Mouse (Mus musculus) forebrain, embryonic 10.5 days (tissue): Measurements from ENCODE around the gene Actr6. TPM values are rescaled to one million over a fixed set of nuclear protein-coding genes. Genes with fewer than 3 reads are reported as not detected.

Source experiments
- DNase-seq: peaks from one replicate; pipeline ENCODE4 v3.0.0-alpha.2; 2017; ENCODE audit warnings: low spot score; ENCODE audit errors: extremely low spot score
- H3K27ac ChIP-seq: fragments of 300-500 bp; sonication (generic); 2 replicates; pipeline ENCODE4 v1.5.1; 2016; ENCODE audit warnings: mild to moderate bottlenecking
- H3K27me3 ChIP-seq: fragments of 300-500 bp; sonication (generic); 2 replicates; pipeline ENCODE4 v1.6.1; 2016; ENCODE audit warnings: mild to moderate bottlenecking; ENCODE audit not compliant: poor library complexity, severe bottlenecking
- H3K36me3 ChIP-seq: fragments of 300-500 bp; sonication (generic); replicated peaks from 2 replicates; pipeline ENCODE4 v1.6.1; 2016; ENCODE audit warnings: mild to moderate bottlenecking, moderate library complexity
- H3K4me1 ChIP-seq: fragments of 300-500 bp; sonication (generic); 2 replicates; pipeline ENCODE4 v1.6.1; 2016
- H3K4me3 ChIP-seq: fragments of 300-500 bp; sonication (generic); 2 replicates; pipeline ENCODE4 v1.5.1; 2016; ENCODE audit warnings: mild to moderate bottlenecking, moderate library complexity
- H3K9me3 ChIP-seq: fragments of 300-500 bp; sonication (generic); 2 replicates; pipeline ENCODE4 v1.6.1; 2016; ENCODE audit warnings: mild to moderate bottlenecking, moderate library complexity
- WGBS: fragments of 180-500 bp; shearing (Covaris S2); methylation state at CpG from one replicate; pipeline ENCODE4 v1.1.7; 2016; 5-methylcytosine and 5-hydroxymethylcytosine counted together
- polyA plus RNA-seq: library from polyadenylated mRNA; unstranded; fragments of >200 nt; fragmentation: Nextera tagmentation; extraction: Ambion mirVana; gene quantifications from 2 replicates; pipeline ENCODE4 v1.2.1, GENCODE M21; 2016

Actr6 gene
- polyA plus RNA-seq, 1 experiment from 2014 or later = 37.5 TPM

DNA sequence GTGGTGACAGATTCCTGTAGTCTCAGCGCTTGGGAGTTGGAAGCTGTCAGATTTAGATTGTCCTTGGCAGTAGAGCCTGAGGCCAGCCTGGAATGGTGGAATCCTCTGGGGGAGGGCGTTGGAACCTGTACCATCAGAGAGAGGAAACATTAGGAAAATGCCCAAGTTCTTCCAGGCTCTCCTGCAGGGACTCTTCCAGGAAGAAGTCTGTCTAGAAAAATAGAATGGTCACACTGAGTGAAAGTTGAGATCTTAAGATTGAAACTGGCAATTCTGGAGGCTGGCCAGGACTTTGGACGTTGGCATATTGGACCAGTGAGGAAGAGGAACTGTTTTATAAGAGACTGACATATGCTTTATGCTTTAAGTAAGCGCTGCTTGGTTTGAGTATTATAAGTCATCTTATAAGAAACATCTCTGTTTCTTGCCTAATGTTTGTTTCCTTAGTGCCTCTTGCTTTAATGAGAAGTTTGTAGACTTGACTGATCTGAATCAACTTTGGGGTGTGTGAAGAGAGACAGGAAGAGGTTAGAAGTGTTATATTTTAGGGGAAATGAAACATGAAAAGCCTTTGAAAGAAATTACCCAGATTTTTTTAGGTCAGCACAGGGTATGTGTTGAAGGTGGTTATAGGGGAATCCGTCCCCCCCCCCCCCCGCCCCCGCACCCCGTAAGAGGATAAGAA, 15.3 kb upstream of the Actr6 start:
- peaks cover 6% of the 10 kb centered on the region; the same call in 1 of the 2 replicates for H3K36me3 ChIP-seq
- 94% methylated on average over 8 of the region's 8 CpGs for WGBS
- no peak for DNase-seq
- peaks cover 20% of the 10 kb centered on the region for H3K4me1 ChIP-seq
- H3K9me3 ChIP-seq = no peaks in the 10 kb centered on the region
- no peaks in the 10 kb centered on the region for H3K27me3 ChIP-seq
- H3K27ac ChIP-seq = no peak overlapping the region
- no peak overlapping the region for H3K4me3 ChIP-seq

DNA sequence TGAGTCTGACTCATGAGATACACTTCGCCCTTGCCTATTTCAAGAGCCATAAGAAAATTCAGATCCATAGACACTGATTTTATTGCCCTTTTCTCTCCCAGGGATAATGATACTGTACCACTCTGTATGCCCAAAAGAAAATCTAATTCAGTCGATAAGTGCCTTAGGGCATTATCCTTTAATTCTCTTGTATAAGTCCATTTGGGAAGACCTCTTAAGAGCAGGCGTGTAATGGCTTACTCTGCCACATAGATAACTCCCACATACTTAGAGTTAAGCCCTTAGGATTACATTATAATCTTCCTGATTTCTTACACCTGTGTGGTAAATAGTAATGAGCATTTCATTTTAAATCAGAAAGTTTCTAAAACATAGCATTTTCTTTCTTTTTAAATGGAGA, 14.5 kb upstream of the Actr6 start:
- DNase-seq = no peak
- peaks cover 20% of the 10 kb centered on the region for H3K4me1 ChIP-seq
- WGBS = 91% methylated on average over 3 of the region's 3 CpGs

DNA sequence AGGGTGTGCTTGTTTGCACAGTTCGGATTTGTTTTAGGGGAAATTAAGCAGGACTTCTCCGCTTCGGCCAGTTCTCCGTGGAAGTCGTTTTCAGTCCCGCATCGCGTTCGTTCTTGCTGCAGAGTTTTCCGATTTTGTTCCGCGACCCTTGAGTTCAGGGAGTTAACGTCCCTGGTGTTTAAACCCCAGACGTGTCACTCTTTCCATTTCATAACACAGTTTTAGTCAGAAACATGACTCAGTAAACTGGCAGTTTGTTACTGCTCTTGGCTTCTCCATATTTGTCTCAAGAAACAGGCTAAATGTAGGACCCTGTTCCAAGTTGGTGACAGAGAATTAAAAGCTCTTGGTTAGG, 13.5 kb upstream of the Actr6 start:
- under 1% methylated on average over 14 of the region's 14 CpGs for WGBS
- peaks cover 6% of the 10 kb centered on the region; the same call in 1 of the 2 replicates for H3K36me3 ChIP-seq

More for the DNA sequence above, 14.5 kb upstream of the Actr6 start:
- Histone ChIP-seq H3K9me3 (no peaks in the 10 kb centered on the region), H3K27me3 (no peaks in the 10 kb centered on the region), H3K4me3 (no peak overlapping the region; the same call in 1 of the 2 replicates), H3K36me3 (peaks cover 6% of the 10 kb centered on the region; the same call in 1 of the 2 replicates), H3K27ac (no peak overlapping the region)

DNA sequence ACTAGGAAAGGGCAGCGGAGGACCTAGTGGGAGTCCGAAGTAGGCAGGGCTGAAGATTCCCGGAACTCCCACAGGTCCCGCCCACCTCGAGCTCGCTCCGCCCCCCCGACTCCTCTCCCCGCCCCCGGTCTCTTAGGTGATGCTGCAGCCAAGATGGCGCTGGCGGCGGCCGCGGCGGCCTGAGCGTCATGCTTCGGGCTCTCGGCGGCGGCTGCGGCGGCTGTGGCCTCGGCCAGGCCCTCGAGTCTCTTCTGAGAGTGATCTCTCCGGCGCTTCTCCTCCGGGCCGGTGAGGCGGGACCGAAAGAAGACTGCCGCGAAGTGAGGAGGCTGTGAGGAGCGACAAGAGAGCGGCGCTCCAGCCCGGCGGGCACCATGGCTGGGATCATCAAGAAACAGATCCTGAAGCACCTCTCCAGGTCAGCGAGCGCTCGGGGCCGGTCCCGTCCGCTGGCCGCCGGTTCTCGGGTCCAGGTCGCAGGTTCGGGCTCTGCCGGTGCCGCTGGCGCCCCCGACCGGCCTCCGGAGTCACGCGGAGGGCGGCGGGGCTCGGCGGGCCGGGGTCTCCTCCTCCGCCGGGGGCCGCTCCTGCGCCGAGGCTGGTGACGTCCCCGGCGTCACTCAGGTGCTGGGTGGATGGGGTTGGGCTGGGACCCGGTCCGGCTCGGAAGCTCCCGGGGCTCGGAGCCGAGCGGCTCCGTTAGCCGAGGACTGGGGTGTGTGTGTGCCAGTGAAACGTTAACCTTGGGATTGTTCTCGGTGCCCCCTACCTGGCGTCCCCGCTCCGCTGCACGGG, 13.0 kb upstream of the Actr6 start, which contains the start of gene Uhrf1bp1l:
Gene Uhrf1bp1l (plus strand): TSS at position 121 of the 795 bp plus-strand sequence.
- peaks cover 20% of the 10 kb centered on the region for H3K4me1 ChIP-seq
- peaks cover 6% of the 10 kb centered on the region; the same call in 1 of the 2 replicates for H3K36me3 ChIP-seq
- under 1% methylated on average over 85 of the region's 85 CpGs for WGBS
- no peaks in the 10 kb centered on the region for H3K27me3 ChIP-seq
- H3K27ac ChIP-seq = peak within 1 kb of the TSS; percentile 97
- peak within 1 kb of the TSS; percentile 94 for H3K4me3 ChIP-seq
- no peaks in the 10 kb centered on the region for H3K9me3 ChIP-seq
- peak; percentile 91 for DNase-seq

More for the DNA sequence above, 13.5 kb upstream of the Actr6 start:
- no peaks in the 10 kb centered on the region for H3K9me3 ChIP-seq
- no peaks in the 10 kb centered on the region for H3K27me3 ChIP-seq
- peaks cover 20% of the 10 kb centered on the region for H3K4me1 ChIP-seq
- H3K4me3 ChIP-seq = peak overlapping the region; percentile 94
- H3K27ac ChIP-seq = peak overlapping the region; percentile 97
- DNase-seq = no peak

DNA sequence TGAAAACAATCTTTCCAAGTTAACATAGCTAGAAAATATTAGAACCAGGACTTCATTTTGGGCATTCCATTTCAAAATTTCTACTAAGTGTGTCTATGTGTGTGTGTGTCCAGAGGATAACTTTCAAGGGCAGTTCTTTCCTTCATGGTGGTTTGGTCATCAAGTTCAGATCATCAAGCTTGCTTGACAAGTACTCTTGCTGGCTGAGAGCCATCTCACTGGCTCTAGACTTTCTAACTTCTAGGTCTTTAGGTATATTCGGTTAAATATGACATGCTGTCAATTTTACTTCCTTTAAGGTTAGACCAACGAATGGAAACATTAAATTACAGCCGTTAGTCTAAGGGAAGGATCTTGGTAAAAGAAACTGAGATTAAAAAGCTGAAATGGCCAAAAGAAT, 12.2 kb upstream of the Actr6 start:
- Histone ChIP-seq H3K36me3 (peaks cover 6% of the 10 kb centered on the region; the same call in 1 of the 2 replicates), H3K9me3 (no peaks in the 10 kb centered on the region), H3K27me3 (no peaks in the 10 kb centered on the region), H3K27ac (peak overlapping the region; percentile 97; the same call in 1 of the 2 replicates), H3K4me3 (peak overlapping the region; percentile 94), H3K4me1 (peaks cover 24% of the 10 kb centered on the region)
- DNase-seq = no peak
- WGBS = 35% methylated on average over 3 of the region's 3 CpGs

DNA sequence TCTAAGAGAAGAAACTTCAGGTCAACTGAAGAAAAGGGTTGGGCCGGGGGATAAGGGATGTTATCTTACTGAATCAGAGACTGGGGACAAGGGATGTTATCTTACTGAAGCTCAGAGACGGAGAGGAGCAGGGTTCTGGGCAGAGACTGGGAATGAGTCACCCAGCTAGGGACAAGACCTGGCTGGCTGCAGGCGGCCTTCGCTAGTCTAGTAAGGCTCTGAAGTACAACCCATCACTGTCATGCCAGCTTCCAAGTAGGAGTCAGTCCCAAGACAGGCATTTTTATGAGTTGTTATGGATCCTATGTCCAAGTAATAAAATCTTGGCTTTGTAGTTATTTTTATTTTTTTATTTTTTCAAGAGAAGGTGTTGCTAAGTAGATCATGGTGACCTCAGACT, 11.2 kb upstream of the Actr6 start:
- no peaks in the 10 kb centered on the region for H3K9me3 ChIP-seq

DNA sequence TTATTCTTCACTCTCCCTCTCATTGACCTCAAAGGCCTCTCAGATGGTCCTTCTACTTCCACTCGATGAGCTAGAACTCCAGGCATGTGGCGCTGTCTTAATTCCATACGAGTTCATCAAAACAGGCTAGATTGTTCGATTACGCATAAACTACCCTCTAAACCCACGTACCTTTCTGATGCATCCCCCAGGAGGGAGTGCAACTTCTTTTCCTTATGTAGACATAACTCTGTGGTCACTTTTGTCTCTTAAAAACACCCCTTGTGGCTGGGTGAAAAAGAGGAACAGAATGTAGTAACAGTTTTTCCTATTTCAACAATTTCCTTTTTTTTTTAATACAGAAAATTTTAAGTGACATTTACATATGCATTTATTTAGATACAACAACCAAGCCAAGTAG, 8.9 kb upstream of the Actr6 start:
- Histone ChIP-seq H3K9me3 (no peaks in the 10 kb centered on the region), H3K36me3 (no peaks in the 10 kb centered on the region), H3K4me3 (no peak overlapping the region), H3K27ac (no peak overlapping the region), H3K4me1 (peaks cover 13% of the 10 kb centered on the region), H3K27me3 (no peaks in the 10 kb centered on the region)
- no peak for DNase-seq
- WGBS = 90% methylated on average over 6 of the region's 6 CpGs

More for the DNA sequence above, 11.2 kb upstream of the Actr6 start:
- Histone ChIP-seq H3K36me3 (no peaks in the 10 kb centered on the region), H3K27me3 (no peaks in the 10 kb centered on the region), H3K4me3 (no peak overlapping the region), H3K4me1 (peaks cover 24% of the 10 kb centered on the region), H3K27ac (no peak overlapping the region)
- no peak for DNase-seq
- WGBS = 87% methylated on average over 4 of the region's 4 CpGs

DNA sequence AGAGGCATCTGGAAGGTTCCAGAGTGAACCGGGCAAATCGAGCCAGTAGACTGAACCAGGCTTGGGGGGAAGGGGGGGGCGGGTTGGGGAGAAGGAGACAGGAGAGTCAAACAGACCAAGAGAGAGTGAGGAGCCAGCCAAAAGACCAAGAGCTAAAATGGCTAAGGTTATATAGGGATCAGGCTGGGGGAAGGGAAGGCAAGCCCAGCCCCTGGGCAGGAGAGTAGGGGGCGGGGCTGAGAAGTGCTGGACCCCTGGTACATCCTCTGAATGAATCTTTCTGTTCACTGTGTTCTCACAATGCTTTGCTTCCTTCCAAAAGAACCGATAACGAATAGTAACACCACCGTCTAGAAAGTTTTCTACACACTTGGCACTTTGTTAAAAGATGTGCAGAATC, 7.6 kb upstream of the Actr6 start:
- H3K9me3 ChIP-seq = no peaks in the 10 kb centered on the region
- H3K27ac ChIP-seq = no peak overlapping the region
- H3K4me1 ChIP-seq = peaks cover 8% of the 10 kb centered on the region
- DNase-seq = no peak
- no peaks in the 10 kb centered on the region for H3K27me3 ChIP-seq
- H3K4me3 ChIP-seq = no peak overlapping the region
- H3K36me3 ChIP-seq = no peaks in the 10 kb centered on the region
- 58% methylated on average over 7 of the region's 7 CpGs for WGBS

DNA sequence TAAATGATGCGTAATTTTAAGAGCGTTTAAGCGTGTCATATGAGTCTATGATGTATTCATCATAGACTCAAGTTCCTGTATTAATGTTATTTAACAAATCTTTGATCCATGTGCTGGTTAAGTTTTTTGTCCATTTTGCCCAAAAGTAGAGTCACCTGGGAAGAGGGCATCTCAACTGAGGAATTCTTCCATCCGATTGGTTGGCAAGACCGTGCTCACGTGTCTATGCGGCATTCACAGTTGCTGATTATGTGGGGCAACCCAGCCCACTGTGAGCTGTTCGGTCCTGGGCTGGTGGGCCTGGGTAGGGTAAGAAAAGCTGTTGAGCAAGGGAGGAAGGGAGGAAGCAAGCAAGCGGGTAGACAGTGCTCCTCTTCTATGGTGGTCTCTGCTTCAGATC, 6.3 kb upstream of the Actr6 start:
- no peak overlapping the region for H3K4me3 ChIP-seq
- no peak for DNase-seq
- no peaks in the 10 kb centered on the region for H3K27me3 ChIP-seq
- 92% methylated on average over 9 of the region's 9 CpGs for WGBS
- no peak overlapping the region for H3K27ac ChIP-seq
- H3K4me1 ChIP-seq = peaks cover 4% of the 10 kb centered on the region
- no peaks in the 10 kb centered on the region for H3K36me3 ChIP-seq
- H3K9me3 ChIP-seq = no peaks in the 10 kb centered on the region

DNA sequence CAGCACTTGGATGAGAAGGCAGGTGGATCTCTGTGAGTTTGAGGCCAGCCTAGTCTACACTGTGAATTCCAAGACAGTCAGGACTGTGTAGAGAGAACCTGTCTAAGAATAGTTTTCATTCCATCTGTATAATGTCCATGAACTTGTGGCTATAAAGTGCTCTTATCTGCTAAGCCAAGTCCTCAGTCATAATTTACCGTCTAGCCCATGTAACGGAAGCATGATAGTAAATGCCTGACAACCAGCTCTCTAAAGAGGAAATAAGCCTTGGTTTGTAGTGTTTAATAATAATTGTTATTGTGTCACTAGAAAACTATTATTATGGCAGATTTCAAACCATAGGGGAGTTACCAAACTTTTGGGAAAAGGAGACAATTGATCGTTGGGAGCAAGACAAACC, 5.8 kb upstream of the Actr6 start:
- WGBS = 92% methylated on average over 3 of the region's 3 CpGs
- H3K9me3 ChIP-seq = no peaks in the 10 kb centered on the region
- DNase-seq = no peak
- H3K36me3 ChIP-seq = no peaks in the 10 kb centered on the region
- H3K4me1 ChIP-seq = peaks cover 6% of the 10 kb centered on the region
- no peak overlapping the region for H3K4me3 ChIP-seq
- no peaks in the 10 kb centered on the region for H3K27me3 ChIP-seq
- no peak overlapping the region for H3K27ac ChIP-seq

DNA sequence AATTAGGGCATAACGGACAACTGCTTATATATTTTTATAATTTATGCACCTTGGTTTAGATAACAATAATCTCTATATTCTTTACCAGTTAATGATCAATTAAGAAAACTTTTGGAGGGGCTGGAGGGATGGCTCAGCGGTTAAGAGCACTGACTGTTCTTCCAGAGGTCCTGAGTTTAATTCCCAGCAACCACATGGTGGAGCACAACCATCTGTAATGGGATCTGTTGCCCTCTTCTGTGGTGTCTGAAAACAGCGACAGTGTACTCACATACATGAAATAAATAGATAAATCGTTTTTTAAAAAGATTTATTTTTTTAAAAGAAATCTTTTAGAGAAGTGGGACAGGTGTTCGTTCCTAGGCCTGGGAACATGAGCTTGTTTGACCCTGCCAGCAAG, 5.0 kb upstream of the Actr6 start:
- H3K9me3 ChIP-seq = no peaks in the 10 kb centered on the region
- no peak overlapping the region for H3K4me3 ChIP-seq
- 49% methylated on average over 5 of the region's 5 CpGs for WGBS
- H3K27ac ChIP-seq = no peak overlapping the region
- H3K27me3 ChIP-seq = no peaks in the 10 kb centered on the region
- DNase-seq = no peak
- H3K4me1 ChIP-seq = peaks cover 9% of the 10 kb centered on the region
- H3K36me3 ChIP-seq = no peaks in the 10 kb centered on the region

DNA sequence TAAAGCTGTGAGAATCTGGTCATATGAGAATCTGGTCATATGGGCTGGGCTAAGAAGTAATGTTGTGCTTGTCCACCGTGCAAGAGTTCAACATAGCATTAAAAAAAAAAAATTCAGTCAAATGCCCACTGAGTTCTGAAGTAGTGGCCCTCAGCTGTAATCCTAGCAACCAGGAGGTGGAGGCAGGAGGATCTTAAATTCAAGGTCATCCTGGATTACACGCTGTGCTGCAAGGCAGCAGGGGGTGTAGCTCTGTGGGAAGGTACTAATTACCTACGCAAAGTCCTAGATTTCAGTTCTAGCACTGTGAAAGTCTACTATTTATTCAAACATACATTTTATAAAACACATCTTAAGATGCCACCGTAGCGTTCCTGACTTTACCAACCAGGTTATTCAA, 754 bp downstream of the Actr6 start:
- H3K36me3 ChIP-seq = peaks cover 20% of the 10 kb centered on the region
- H3K27ac ChIP-seq = peak overlapping the region; percentile 75
- H3K27me3 ChIP-seq = no peaks in the 10 kb centered on the region
- peak overlapping the region; percentile 61 for H3K4me3 ChIP-seq
- no peaks in the 10 kb centered on the region for H3K9me3 ChIP-seq
- H3K4me1 ChIP-seq = peaks cover 19% of the 10 kb centered on the region
- WGBS = 19% methylated on average over 5 of the region's 5 CpGs
- DNase-seq = no peak

DNA sequence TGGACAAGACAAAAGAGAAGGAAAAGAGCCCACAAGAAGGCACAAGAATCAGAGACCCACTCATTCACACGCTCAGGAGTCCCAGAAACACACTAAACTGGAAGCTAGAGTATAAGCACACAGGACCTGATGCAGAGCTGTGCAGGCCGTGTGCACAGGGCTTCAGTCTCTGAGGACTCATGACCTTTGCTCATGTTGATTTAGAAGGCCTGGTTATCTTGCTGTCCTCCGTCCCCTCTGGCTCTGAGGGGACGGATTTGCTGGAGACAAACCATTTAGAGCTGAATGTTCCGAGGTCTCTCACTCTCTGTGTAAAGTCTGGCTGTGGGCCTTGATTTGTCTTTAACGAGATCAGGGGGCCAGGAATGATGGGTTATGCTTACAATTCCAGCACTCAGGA, 1.7 kb downstream of the Actr6 start:
- WGBS = 90% methylated on average over 6 of the region's 6 CpGs

More for the DNA sequence above, 1.7 kb downstream of the Actr6 start:
- Histone ChIP-seq H3K9me3 (no peaks in the 10 kb centered on the region), H3K27me3 (no peaks in the 10 kb centered on the region), H3K27ac (no peak overlapping the region), H3K36me3 (peaks cover 30% of the 10 kb centered on the region), H3K4me1 (peaks cover 19% of the 10 kb centered on the region), H3K4me3 (peak overlapping the region; percentile 61; the same call in 1 of the 2 replicates)
- DNase-seq = no peak
